Mouse (Mus musculus) natural killer cell, adult 2 months (primary cell): ENCODE measurements around the gene Capzb.

Source experiments
- DNase-seq, 2 experiments: peaks; one replicate each; pipeline ENCODE4 v3.0.0; 2022; ENCODE audit warnings: low spot score in 2 of 2

Gene Capzb

GRCm38 (mm10) chr4:139208236-139209129 lies 15.8 kb downstream of the Capzb start:
- DNase-seq, result peak; percentile 77 to 87

- DNase-seq, result peak in 1 of 2 experiments; percentile 40
Measured at GRCm38 (mm10) chr4:139209130-139209840, 16.6 kb downstream of the Capzb start.

- peak in 1 of 2 experiments; percentile 53 for DNase-seq
Measured at GRCm38 (mm10) chr4:139211975-139212831, 19.5 kb downstream of the Capzb start.

GRCm38 (mm10) chr4:139213086-139213485 lies 20.4 kb downstream of the Capzb start:
- no peak for DNase-seq

- DNase-seq, result peak in 1 of 2 experiments; percentile 36
Measured at GRCm38 (mm10) chr4:139213935-139214371, 21.3 kb downstream of the Capzb start.

- no peak for DNase-seq
Measured at GRCm38 (mm10) chr4:139216566-139216965, 23.9 kb downstream of the Capzb start.

GRCm38 (mm10) chr4:139218539-139218938 lies 25.8 kb downstream of the Capzb start:
- no peak for DNase-seq

GRCm38 (mm10) chr4:139219656-139220055 lies 27.0 kb downstream of the Capzb start:
- DNase-seq, result no peak

GRCm38 (mm10) chr4:139220978-139221377 lies 28.3 kb downstream of the Capzb start:
- DNase-seq, result peak; percentile 43 to 58

GRCm38 (mm10) chr4:139221837-139222236 lies 29.1 kb downstream of the Capzb start:
- DNase-seq, result no peak

- no peak for DNase-seq
Measured at GRCm38 (mm10) chr4:139225115-139225514, 32.4 kb downstream of the Capzb start.

- DNase-seq, result no peak
Measured at GRCm38 (mm10) chr4:139225944-139226343, 33.2 kb downstream of the Capzb start.

GRCm38 (mm10) chr4:139226504-139227216 lies 34.0 kb downstream of the Capzb start:
- no peak for DNase-seq

GRCm38 (mm10) chr4:139227923-139228322 lies 35.2 kb downstream of the Capzb start:
- no peak for DNase-seq

- no peak for DNase-seq
Measured at GRCm38 (mm10) chr4:139229271-139229670, 36.6 kb downstream of the Capzb start.

- peak; percentile 38 to 47 for DNase-seq
Measured at GRCm38 (mm10) chr4:139230376-139231120, 37.8 kb downstream of the Capzb start.

GRCm38 (mm10) chr4:139231163-139231562 lies 38.5 kb downstream of the Capzb start:
- no peak for DNase-seq

- DNase-seq, result peak; percentile 43 to 68
Measured at GRCm38 (mm10) chr4:139232479-139233145, 39.9 kb downstream of the Capzb start.

- no peak for DNase-seq
Measured at GRCm38 (mm10) chr4:139233146-139233495, 40.4 kb downstream of the Capzb start.

GRCm38 (mm10) chr4:139233755-139234254 lies 41.1 kb downstream of the Capzb start:
- no peak for DNase-seq
